Mouse (Mus musculus) midbrain, embryonic 14.5 days (tissue): ENCODE results near the gene Rgs8. TPM values are rescaled to one million over a fixed set of nuclear protein-coding genes. Genes with fewer than 3 reads are reported as not detected.

Experiments used
- ATAC-seq: fragments of 200-750 bp; cut with Nextera tagmentation; 2 replicates; pipeline ENCODE4 v1.8.0; 2017; ENCODE audit warnings: moderate number of reproducible peaks, moderate library complexity; ENCODE audit not compliant: low FRiP score, low TSS enrichment
- DNase-seq: peaks from one replicate; pipeline ENCODE4 v3.0.0-alpha.2; 2015
- H3K27ac ChIP-seq: fragments of 300-500 bp; sonication (generic); replicated peaks from 2 replicates; pipeline ENCODE4 v1.5.1; 2014; ENCODE audit warnings: mild to moderate bottlenecking, low read depth, low read length, moderate library complexity
- H3K27me3 ChIP-seq: fragments of 300-500 bp; sonication (generic); 2 replicates; pipeline ENCODE4 v1.6.1; 2014; ENCODE audit warnings: low read length, control low read depth, mixed read lengths; ENCODE audit not compliant: control insufficient read depth, insufficient read depth
- H3K36me3 ChIP-seq: fragments of 300-500 bp; sonication (generic); 2 replicates; pipeline ENCODE4 v1.6.1; 2014; ENCODE audit warnings: low read length, control low read depth; ENCODE audit not compliant: control insufficient read depth, insufficient read depth
- H3K4me1 ChIP-seq: fragments of 300-500 bp; sonication (generic); 2 replicates; pipeline ENCODE4 v1.6.1; 2014; ENCODE audit warnings: mild to moderate bottlenecking, antibody characterized with exemption, low read length, control low read depth; ENCODE audit not compliant: control insufficient read depth, insufficient read depth
- H3K4me2 ChIP-seq: fragments of 300-500 bp; sonication (generic); 2 replicates; pipeline ENCODE4 v1.6.1; 2014; ENCODE audit warnings: mild to moderate bottlenecking, low read length, moderate library complexity
- H3K4me3 ChIP-seq: fragments of 300-500 bp; sonication (generic); replicated peaks from 2 replicates; pipeline ENCODE4 v1.5.1; 2014; ENCODE audit warnings: low read depth, low read length
- H3K9ac ChIP-seq: fragments of 300-500 bp; sonication (generic); replicated peaks from 2 replicates; pipeline ENCODE4 v1.6.1; 2014; ENCODE audit warnings: mild to moderate bottlenecking, low read length, moderate library complexity
- H3K9me3 ChIP-seq: fragments of 300-500 bp; sonication (generic); 2 replicates; pipeline ENCODE4 v1.6.1; 2016; ENCODE audit warnings: low read length, control low read depth, mixed read lengths; ENCODE audit not compliant: control insufficient read depth
- WGBS: fragments of 180-500 bp; shearing (Covaris S2); extraction: QIAGEN DNeasy Blood & Tissue Kit; methylation state at CpG from one replicate; pipeline ENCODE4 v1.1.7; 2014; 5-methylcytosine and 5-hydroxymethylcytosine counted together
- polyA plus RNA-seq: library from polyadenylated mRNA; unstranded; fragments of >200 nt; fragmentation: Nextera tagmentation; extraction: Ambion mirVana; gene quantifications from 2 replicates; pipeline ENCODE4 v1.2.1, GENCODE M21; 2014

Rgs8 gene
- polyA plus RNA-seq, 1 experiment from 2014 or later = 30.4 TPM

GRCm38 (mm10) chr1:153679653-153680052 lies 26.8 kb downstream of the Rgs8 start:
- Histone ChIP-seq H3K4me2 (no peak overlapping the region), H3K4me1 (peaks cover 11% of the 10 kb centered on the region), H3K9ac (no peak overlapping the region), H3K27ac (no peak overlapping the region), H3K9me3 (no peaks in the 10 kb centered on the region), H3K27me3 (no peaks in the 10 kb centered on the region), H3K4me3 (no peak overlapping the region), H3K36me3 (no peaks in the 10 kb centered on the region)
- DNase-seq (no peak), ATAC-seq (no peak)
- WGBS = 56% methylated on average over 3 of the region's 3 CpGs

GRCm38 (mm10) chr1:153680363-153680762 lies 27.5 kb downstream of the Rgs8 start:
- Histone ChIP-seq H3K4me1 (peaks cover 11% of the 10 kb centered on the region), H3K9me3 (no peaks in the 10 kb centered on the region), H3K4me2 (no peak overlapping the region), H3K36me3 (no peaks in the 10 kb centered on the region), H3K4me3 (no peak overlapping the region), H3K27me3 (no peaks in the 10 kb centered on the region), H3K9ac (no peak overlapping the region), H3K27ac (no peak overlapping the region)
- DNase-seq (no peak), ATAC-seq (no peak; the same call in 1 of the 2 replicates)
- 72% methylated on average over 6 of the region's 6 CpGs for WGBS

GRCm38 (mm10) chr1:153681036-153681435 lies 28.2 kb downstream of the Rgs8 start:
- Histone ChIP-seq H3K4me1 (peaks cover 11% of the 10 kb centered on the region), H3K27ac (no peak overlapping the region), H3K9me3 (no peaks in the 10 kb centered on the region), H3K4me3 (no peak overlapping the region), H3K27me3 (no peaks in the 10 kb centered on the region), H3K4me2 (no peak overlapping the region), H3K36me3 (no peaks in the 10 kb centered on the region), H3K9ac (no peak overlapping the region)
- 98% methylated on average over 2 of the region's 2 CpGs for WGBS
- no peak for DNase-seq
- no peak for ATAC-seq

- H3K9ac ChIP-seq = no peak overlapping the region
- H3K27me3 ChIP-seq = no peaks in the 10 kb centered on the region
- DNase-seq (no peak), ATAC-seq (no peak)
- H3K4me1 ChIP-seq = peaks cover 11% of the 10 kb centered on the region
- H3K36me3 ChIP-seq = no peaks in the 10 kb centered on the region
- no peak overlapping the region for H3K4me2 ChIP-seq
- no peak overlapping the region for H3K27ac ChIP-seq
- 76% methylated on average over 11 of the region's 11 CpGs for WGBS
- H3K9me3 ChIP-seq = no peaks in the 10 kb centered on the region
- no peak overlapping the region for H3K4me3 ChIP-seq
Observed at GRCm38 (mm10) chr1:153683190-153683589, 30.4 kb downstream of the Rgs8 start.

- no peak for DNase-seq
- Histone ChIP-seq H3K27ac (no peak overlapping the region), H3K9ac (no peak overlapping the region), H3K36me3 (no peaks in the 10 kb centered on the region), H3K9me3 (no peaks in the 10 kb centered on the region), H3K4me3 (no peak overlapping the region), H3K27me3 (no peaks in the 10 kb centered on the region), H3K4me2 (no peak overlapping the region), H3K4me1 (no peaks in the 10 kb centered on the region)
- WGBS = 73% methylated on average over 3 of the region's 3 CpGs
- ATAC-seq = no peak
Observed at GRCm38 (mm10) chr1:153685630-153686029, 32.8 kb downstream of the Rgs8 start.

- Histone ChIP-seq H3K36me3 (peaks cover 10% of the 10 kb centered on the region; the same call in 1 of the 2 replicates), H3K4me2 (no peak overlapping the region), H3K4me1 (0 out of 2 replicates have a peak, but pooled peaks cover 9% of the 10 kb centered on the region), H3K27ac (no peak overlapping the region), H3K27me3 (no peaks in the 10 kb centered on the region), H3K9me3 (no peaks in the 10 kb centered on the region), H3K4me3 (no peak overlapping the region), H3K9ac (no peak overlapping the region)
- DNase-seq (no peak), ATAC-seq (no peak)
- 89% methylated on average over 6 of the region's 6 CpGs for WGBS
Observed at GRCm38 (mm10) chr1:153692526-153692925, 39.7 kb downstream of the Rgs8 start.

- Histone ChIP-seq H3K36me3 (peaks cover 10% of the 10 kb centered on the region; the same call in 1 of the 2 replicates), H3K4me3 (no peak overlapping the region), H3K4me1 (0 out of 2 replicates have a peak, but pooled peaks cover 13% of the 10 kb centered on the region), H3K4me2 (no peak overlapping the region), H3K9me3 (no peaks in the 10 kb centered on the region), H3K9ac (no peak overlapping the region), H3K27me3 (no peaks in the 10 kb centered on the region), H3K27ac (no peak overlapping the region)
- DNase-seq = no peak
- no peak for ATAC-seq
- WGBS = 94% methylated on average over 6 of the region's 6 CpGs
Observed at GRCm38 (mm10) chr1:153694372-153695120, 41.7 kb downstream of the Rgs8 start.

- H3K27ac ChIP-seq = no peak overlapping the region
- no peak for ATAC-seq
- 86% methylated on average over 10 of the region's 10 CpGs for WGBS
Observed at GRCm38 (mm10) chr1:153695398-153695797, 42.6 kb downstream of the Rgs8 start.

GRCm38 (mm10) chr1:153696093-153696492 lies 43.3 kb downstream of the Rgs8 start:
- H3K27me3 ChIP-seq = no peaks in the 10 kb centered on the region
- H3K4me1 ChIP-seq = 0 out of 2 replicates have a peak, but pooled peaks cover 12% of the 10 kb centered on the region
- no peak overlapping the region for H3K4me2 ChIP-seq
- ATAC-seq = no peak
- no peak for DNase-seq
- H3K36me3 ChIP-seq = peaks cover 10% of the 10 kb centered on the region; the same call in 1 of the 2 replicates
- no peak overlapping the region for H3K9ac ChIP-seq
- H3K4me3 ChIP-seq = no peak overlapping the region
- no peaks in the 10 kb centered on the region for H3K9me3 ChIP-seq
- H3K27ac ChIP-seq = no peak overlapping the region
- 94% methylated on average over 11 of the region's 11 CpGs for WGBS

More at GRCm38 (mm10) chr1:153695398-153695797, 42.6 kb downstream of the Rgs8 start:
- H3K36me3 ChIP-seq = peaks cover 10% of the 10 kb centered on the region; the same call in 1 of the 2 replicates
- H3K4me2 ChIP-seq = no peak overlapping the region
- H3K4me1 ChIP-seq = 0 out of 2 replicates have a peak, but pooled peaks cover 13% of the 10 kb centered on the region
- no peak overlapping the region for H3K9ac ChIP-seq
- H3K27me3 ChIP-seq = no peaks in the 10 kb centered on the region
- H3K9me3 ChIP-seq = no peaks in the 10 kb centered on the region
- DNase-seq = no peak
- no peak overlapping the region for H3K4me3 ChIP-seq
